Mouse (Mus musculus) G1E (cell line): Measurements from ENCODE around the gene Wdr54.
"Not testable (repeated sequence)": the region's sequence is repeated elsewhere in the genome, so short reads cannot be mapped to it uniquely, and the experiment has no call there.

Experiments
- GATA1 ChIP-seq: IDR thresholded peaks from 2 replicates; pipeline ENCODE4 v1.6.1; 2012; ENCODE audit warnings: borderline replicate concordance, low read length, inconsistent platforms, mixed read lengths
- GATA2 ChIP-seq: IDR thresholded peaks from 2 replicates; pipeline ENCODE4 v1.6.1; 2012; ENCODE audit warnings: low read depth, low read length, inconsistent platforms, borderline replicate concordance

GRCm38 (mm10) chr6:83159456-83159855 is 3.3 kb upstream of the Wdr54 start:
- TF ChIP-seq GATA2, GATA1: not testable (repeated sequence)
